Mouse (Mus musculus) bone marrow macrophage, adult 2 months (primary cell): ENCODE results near the gene Cped1. TPM values are rescaled to one million over a fixed set of nuclear protein-coding genes. Genes with fewer than 3 reads are reported as not detected.

ENCODE experiments used
- H3K27ac ChIP-seq: 2 replicates; pipeline ENCODE4 v1.5.1; 2012; ENCODE audit warnings: low read depth, low read length; ENCODE audit not compliant: insufficient read depth
- H3K4me1 ChIP-seq: 2 replicates; pipeline ENCODE4 v1.6.1; 2012; ENCODE audit warnings: low read length; ENCODE audit not compliant: control insufficient read depth, insufficient read depth
- H3K4me3 ChIP-seq: 2 replicates; pipeline ENCODE4 v1.5.1; 2012; ENCODE audit warnings: mild to moderate bottlenecking, low read length, moderate library complexity; ENCODE audit not compliant: insufficient read depth
- CTCF ChIP-seq: IDR thresholded peaks from 2 replicates; pipeline ENCODE4 v1.5.1; 2012; ENCODE audit warnings: low read depth, mild to moderate bottlenecking, low read length, moderate library complexity
- POLR2A ChIP-seq: IDR thresholded peaks from 2 replicates; pipeline ENCODE4 v1.6.1; 2012; ENCODE audit warnings: mild to moderate bottlenecking, low read depth, low read length, borderline replicate concordance
- polyA plus RNA-seq: library from polyadenylated mRNA; stranded (reverse); fragments of >200 nt; gene quantifications from 2 replicates; pipeline ENCODE4 v1.2.4, GENCODE M21; 2012; ENCODE audit not compliant: missing spikeins, insufficient read depth, insufficient read length

The Cped1 gene
- polyA plus RNA-seq, 1 experiment, result 0.79 TPM

GRCm38 (mm10) chr6:22135038-22135631 lies 149.4 kb downstream of the Cped1 start:
- no peak for TF ChIP-seq POLR2A
- no peak for TF ChIP-seq CTCF
- Histone ChIP-seq H3K27ac (no peak overlapping the region), H3K4me1 (no peaks in the 10 kb centered on the region), H3K4me3 (no peak overlapping the region)

- TF ChIP-seq CTCF, result no peak
- TF ChIP-seq POLR2A, result no peak
Measured at GRCm38 (mm10) chr6:22136805-22137204, 151.1 kb downstream of the Cped1 start.

GRCm38 (mm10) chr6:22140786-22141185 lies 155.1 kb downstream of the Cped1 start:
- Histone ChIP-seq H3K27ac (no peak overlapping the region), H3K4me3 (no peak overlapping the region), H3K4me1 (no peaks in the 10 kb centered on the region)
- TF ChIP-seq POLR2A (no peak), CTCF (no peak)

More at GRCm38 (mm10) chr6:22136805-22137204, 151.1 kb downstream of the Cped1 start:
- Histone ChIP-seq H3K4me3 (no peak overlapping the region), H3K4me1 (no peaks in the 10 kb centered on the region), H3K27ac (no peak overlapping the region)

- H3K4me3 ChIP-seq, result no peak overlapping the region
- no peak overlapping the region for H3K27ac ChIP-seq
- TF ChIP-seq CTCF, result no peak
- TF ChIP-seq POLR2A, result no peak
- no peaks in the 10 kb centered on the region for H3K4me1 ChIP-seq
Measured at GRCm38 (mm10) chr6:22147236-22147635, 161.5 kb downstream of the Cped1 start.

- H3K4me1 ChIP-seq, result no peaks in the 10 kb centered on the region
- no peak overlapping the region for H3K27ac ChIP-seq
- TF ChIP-seq POLR2A (no peak), CTCF (no peak)
- H3K4me3 ChIP-seq, result no peak overlapping the region
Measured at GRCm38 (mm10) chr6:22148511-22148910, 162.8 kb downstream of the Cped1 start.

- no peak for TF ChIP-seq CTCF
- no peak for TF ChIP-seq POLR2A
- Histone ChIP-seq H3K4me1 (no peaks in the 10 kb centered on the region), H3K4me3 (no peak overlapping the region), H3K27ac (no peak overlapping the region)
Measured at GRCm38 (mm10) chr6:22157461-22157860, 171.7 kb downstream of the Cped1 start.

GRCm38 (mm10) chr6:22161944-22162343 lies 176.2 kb downstream of the Cped1 start:
- TF ChIP-seq CTCF (no peak), POLR2A (no peak)
- H3K4me3 ChIP-seq, result no peak overlapping the region
- H3K27ac ChIP-seq, result no peak overlapping the region
- H3K4me1 ChIP-seq, result no peaks in the 10 kb centered on the region

- Histone ChIP-seq H3K4me1 (no peaks in the 10 kb centered on the region), H3K27ac (no peak overlapping the region), H3K4me3 (no peak overlapping the region)
- TF ChIP-seq POLR2A, result no peak
- no peak for TF ChIP-seq CTCF
Measured at GRCm38 (mm10) chr6:22168388-22168787, 182.7 kb downstream of the Cped1 start.

- no peak for TF ChIP-seq CTCF
- TF ChIP-seq POLR2A, result no peak
- Histone ChIP-seq H3K4me1 (no peaks in the 10 kb centered on the region), H3K4me3 (no peak overlapping the region), H3K27ac (no peak overlapping the region)
Measured at GRCm38 (mm10) chr6:22178721-22179295, 193.1 kb downstream of the Cped1 start.

- TF ChIP-seq CTCF, result no peak
- no peak for TF ChIP-seq POLR2A
- H3K4me3 ChIP-seq, result no peak overlapping the region
- no peak overlapping the region for H3K27ac ChIP-seq
- no peaks in the 10 kb centered on the region for H3K4me1 ChIP-seq
Measured at GRCm38 (mm10) chr6:22180316-22180715, 194.6 kb downstream of the Cped1 start.

- no peak for TF ChIP-seq POLR2A
- TF ChIP-seq CTCF, result no peak
- Histone ChIP-seq H3K27ac (no peak overlapping the region), H3K4me1 (no peaks in the 10 kb centered on the region), H3K4me3 (no peak overlapping the region)
Measured at GRCm38 (mm10) chr6:22186967-22187366, 201.3 kb downstream of the Cped1 start.
